Mouse (Mus musculus) lung, postnatal 0 days (tissue): ENCODE data around the gene Degs2. TPM values are rescaled to one million over a fixed set of nuclear protein-coding genes. Genes with fewer than 3 reads are reported as not detected.
"Not testable (repeated sequence)": the region's sequence is repeated elsewhere in the genome, so short reads cannot be mapped to it uniquely, and the experiment has no call there.

ENCODE experiments used
- ATAC-seq: fragments of 200-750 bp; cut with Nextera tagmentation; 2 replicates; pipeline ENCODE4 v1.8.0; 2017; ENCODE audit warnings: moderate library complexity
- DNase-seq: peaks from one replicate; pipeline ENCODE4 v3.0.0-alpha.2; 2016; ENCODE audit warnings: low spot score
- H3K27ac ChIP-seq: fragments of 300-500 bp; sonication (generic); 2 replicates; pipeline ENCODE4 v1.5.1; 2014; ENCODE audit warnings: antibody characterized with exemption, mild to moderate bottlenecking, low read length, mixed read lengths
- H3K27me3 ChIP-seq: fragments of 300-500 bp; sonication (generic); replicated peaks from 2 replicates; pipeline ENCODE4 v1.6.1; 2014; ENCODE audit warnings: low read length, mixed read lengths; ENCODE audit not compliant: insufficient read depth
- H3K36me3 ChIP-seq: fragments of 300-500 bp; sonication (generic); 2 replicates; pipeline ENCODE4 v1.6.1; 2014; ENCODE audit warnings: low read length, mixed read lengths; ENCODE audit not compliant: insufficient read depth
- H3K4me1 ChIP-seq: fragments of 300-500 bp; sonication (generic); 2 replicates; pipeline ENCODE4 v1.6.1; 2014; ENCODE audit warnings: antibody characterized with exemption, low read depth, low read length, mixed read lengths; ENCODE audit not compliant: insufficient read depth
- H3K4me2 ChIP-seq: fragments of 300-500 bp; sonication (generic); replicated peaks from 2 replicates; pipeline ENCODE4 v1.6.1; 2014; ENCODE audit warnings: low read depth, mild to moderate bottlenecking, low read length, moderate library complexity, mixed read lengths
- H3K4me3 ChIP-seq: fragments of 300-500 bp; sonication (generic); 2 replicates; pipeline ENCODE4 v1.5.1; 2014; ENCODE audit warnings: low read depth, low read length
- H3K9ac ChIP-seq: fragments of 300-500 bp; sonication (generic); replicated peaks from 2 replicates; pipeline ENCODE4 v1.6.1; 2014; ENCODE audit warnings: low read depth, mild to moderate bottlenecking
- H3K9me3 ChIP-seq: fragments of 300-500 bp; sonication (generic); 2 replicates; pipeline ENCODE4 v1.6.1; 2016; ENCODE audit warnings: low read length, mixed read lengths
- CTCF ChIP-seq: IDR thresholded peaks from 2 replicates; pipeline ENCODE4 v1.5.1; 2016; ENCODE audit warnings: antibody characterized with exemption, mild to moderate bottlenecking
- EP300 ChIP-seq: IDR thresholded peaks from 2 replicates; pipeline ENCODE4 v1.6.1; 2016; ENCODE audit warnings: antibody characterized with exemption, mild to moderate bottlenecking, control low read depth
- WGBS: fragments of 180-500 bp; shearing (Covaris S2); extraction: QIAGEN DNeasy Blood & Tissue Kit; methylation state at CpG from one replicate; pipeline ENCODE4 v1.1.7; 2014; 5-methylcytosine and 5-hydroxymethylcytosine counted together
- polyA plus RNA-seq: library from polyadenylated mRNA; unstranded; fragments of >200 nt; fragmentation: Nextera tagmentation; extraction: Ambion mirVana; gene quantifications from 2 replicates; pipeline ENCODE4 v1.2.1, GENCODE M21; 2015

Degs2 gene
- polyA plus RNA-seq, 1 experiment from 2014 or later, result 0.75 TPM

- Histone ChIP-seq H3K27ac (0 out of 2 replicates have a peak overlapping the region, but pooled peaks have one; percentile 43), H3K9me3 (no peaks in the 10 kb centered on the region), H3K9ac (no peak overlapping the region), H3K4me3 (no peak overlapping the region), H3K4me1 (no peaks in the 10 kb centered on the region; the same call in 1 of the 2 replicates), H3K27me3 (no peaks in the 10 kb centered on the region), H3K36me3 (no peaks in the 10 kb centered on the region), H3K4me2 (no peak overlapping the region)
- WGBS, result 80% methylated on average over 5 of the region's 5 CpGs
- DNase-seq (no peak), ATAC-seq (no peak)
- no peak for TF ChIP-seq EP300
- TF ChIP-seq CTCF, result no peak
Measured at GRCm38 (mm10) chr12:108715854-108716253, 13.7 kb upstream of the Degs2 start.

GRCm38 (mm10) chr12:108713972-108714371, 11.9 kb upstream of the Degs2 start:
- not testable (repeated sequence) for DNase-seq, H3K27ac ChIP-seq

GRCm38 (mm10) chr12:108712481-108712880, 10.4 kb upstream of the Degs2 start:
- H3K9ac ChIP-seq, result no peak overlapping the region
- H3K4me1 ChIP-seq, result no peaks in the 10 kb centered on the region; the same call in 1 of the 2 replicates
- no peak overlapping the region for H3K27ac ChIP-seq
- no peak for ATAC-seq
- H3K36me3 ChIP-seq, result no peaks in the 10 kb centered on the region
- H3K4me3 ChIP-seq, result no peak overlapping the region
- H3K27me3 ChIP-seq, result no peaks in the 10 kb centered on the region
- TF ChIP-seq CTCF (no peak), EP300 (no peak)
- H3K9me3 ChIP-seq, result no peaks in the 10 kb centered on the region
- H3K4me2 ChIP-seq, result no peak overlapping the region
- 50% methylated on average over 4 of the region's 4 CpGs for WGBS
- no peak for DNase-seq

More at GRCm38 (mm10) chr12:108713972-108714371, 11.9 kb upstream of the Degs2 start:
- not testable (repeated sequence) for H3K4me3 ChIP-seq, H3K36me3 ChIP-seq, H3K9me3 ChIP-seq, H3K4me2 ChIP-seq, H3K9ac ChIP-seq, H3K4me1 ChIP-seq, ATAC-seq, H3K27me3 ChIP-seq
- 89% methylated on average over 14 of the region's 14 CpGs for whole genome bisulfite sequencing

- no peaks in the 10 kb centered on the region; the same call in 1 of the 2 replicates for H3K4me1 ChIP-seq
- WGBS, result 49% methylated on average over 9 of the region's 9 CpGs
- no peaks in the 10 kb centered on the region for H3K36me3 ChIP-seq
- H3K9ac ChIP-seq, result no peak overlapping the region
- no peak overlapping the region for H3K4me2 ChIP-seq
- ATAC-seq (peak; percentile 82), DNase-seq (peak; percentile 84)
- no peaks in the 10 kb centered on the region for H3K9me3 ChIP-seq
- TF ChIP-seq CTCF (no peak), EP300 (no peak; the same call in 1 of the 2 replicates)
- no peak overlapping the region for H3K4me3 ChIP-seq
- H3K27me3 ChIP-seq, result no peaks in the 10 kb centered on the region
- peak overlapping the region; percentile 62 for H3K27ac ChIP-seq
Measured at GRCm38 (mm10) chr12:108710861-108711615, 8.9 kb upstream of the Degs2 start.

GRCm38 (mm10) chr12:108709964-108710765, 8.1 kb upstream of the Degs2 start:
- DNase-seq, result no peak
- H3K4me2 ChIP-seq, result no peak overlapping the region
- peak overlapping the region; percentile 38; the same call in 1 of the 2 replicates for H3K27ac ChIP-seq

GRCm38 (mm10) chr12:108709386-108709785, 7.3 kb upstream of the Degs2 start:
- ATAC-seq, result no peak
- 67% methylated on average over 6 of the region's 6 CpGs for WGBS
- Histone ChIP-seq H3K4me1 (no peaks in the 10 kb centered on the region; the same call in 1 of the 2 replicates), H3K27ac (peak overlapping the region; percentile 38; the same call in 1 of the 2 replicates), H3K36me3 (no peaks in the 10 kb centered on the region), H3K4me3 (no peak overlapping the region), H3K9me3 (no peaks in the 10 kb centered on the region), H3K9ac (no peak overlapping the region), H3K27me3 (no peaks in the 10 kb centered on the region), H3K4me2 (no peak overlapping the region)
- no peak for TF ChIP-seq CTCF
- TF ChIP-seq EP300, result no peak
- no peak for DNase-seq

More at GRCm38 (mm10) chr12:108709964-108710765, 8.1 kb upstream of the Degs2 start:
- H3K9ac ChIP-seq, result no peak overlapping the region
- WGBS, result 67% methylated on average over 6 of the region's 6 CpGs
- no peaks in the 10 kb centered on the region for H3K36me3 ChIP-seq
- H3K27me3 ChIP-seq, result no peaks in the 10 kb centered on the region
- TF ChIP-seq EP300 (no peak), CTCF (no peak)
- no peaks in the 10 kb centered on the region for H3K9me3 ChIP-seq
- no peak overlapping the region for H3K4me3 ChIP-seq
- H3K4me1 ChIP-seq, result no peaks in the 10 kb centered on the region; the same call in 1 of the 2 replicates
- ATAC-seq, result no peak
